Mouse (Mus musculus) spleen, adult 2 months (tissue): ENCODE measurements around the gene Pik3cd.

ENCODE experiments used
- CTCF ChIP-seq: fragments of 200-500 bp; IDR thresholded peaks from 2 replicates; pipeline ENCODE4 v1.5.1; 2011; ENCODE audit warnings: mild to moderate bottlenecking, inconsistent platforms; ENCODE audit not compliant: insufficient read depth, insufficient read length, insufficient replicate concordance; ENCODE audit errors: extremely low read depth
- POLR2A ChIP-seq: fragments of 200-500 bp; IDR thresholded peaks from 2 replicates; pipeline ENCODE4 v1.6.1; 2011; ENCODE audit warnings: low read depth, low read length, inconsistent platforms

GRCm38 (mm10) chr4:149711955-149712354 lies 9.6 kb upstream of the Pik3cd start:
- TF ChIP-seq CTCF (peak; percentile 61; the same call in 1 of the 2 replicates), POLR2A (no peak)
